Mouse (Mus musculus): Measurements from ENCODE around the gene Slc5a10. TPM values are rescaled to one million over a fixed set of nuclear protein-coding genes. Genes with fewer than 3 reads are reported as not detected.
"Not testable (repeated sequence)": the region's sequence is repeated elsewhere in the genome, so short reads cannot be mapped to it uniquely, and the experiment has no call there.

The Slc5a10 gene
- polyA plus RNA-seq, 1 experiment from 2014 or later: 0.07 TPM

DNA sequence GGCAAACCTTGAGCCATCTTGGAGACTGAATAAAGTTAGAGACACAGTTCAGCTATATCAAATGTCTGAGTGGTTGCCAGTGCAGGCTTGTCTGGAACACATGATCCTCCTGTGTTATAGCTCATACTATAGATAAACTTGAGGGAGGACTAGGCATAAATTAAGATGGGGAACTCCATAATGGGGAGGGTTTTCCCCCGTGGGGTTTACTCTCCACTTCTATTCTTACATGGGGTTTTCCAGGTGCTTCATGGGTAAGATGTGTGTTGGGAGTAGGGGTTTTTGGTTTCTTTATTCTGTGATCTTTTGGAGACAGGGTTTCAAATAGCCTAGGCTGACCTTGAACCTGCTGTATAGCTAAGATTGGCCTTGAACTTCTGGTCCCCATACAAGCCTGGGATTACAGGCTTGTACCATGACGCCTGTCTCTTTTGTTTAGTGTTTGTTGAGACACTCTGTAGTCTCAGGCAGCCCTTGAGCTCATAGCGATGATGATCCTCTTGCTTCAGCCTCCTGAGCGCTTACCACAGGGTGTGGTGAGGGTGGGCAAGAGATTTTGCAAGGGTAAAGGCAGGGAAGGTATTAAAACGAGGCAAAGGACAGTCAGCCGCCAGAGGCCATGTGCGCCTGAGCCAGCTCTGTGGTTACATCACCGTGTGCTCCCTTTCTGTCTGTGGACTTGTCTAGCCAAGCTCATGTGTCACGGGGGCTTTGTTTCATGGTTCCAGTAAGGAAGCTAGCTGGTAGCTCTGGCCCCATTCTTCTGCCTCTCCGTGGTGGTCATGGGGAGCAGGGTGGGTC is 73.3 kb downstream of the Slc5a10 start:
- no peak overlapping the region for H3K4me3 ChIP-seq
- no peak for ATAC-seq (ENCODE audit: extremely low read depth, insufficient number of reproducible peaks, low FRiP score, low TSS enrichment)
- no peak overlapping the region for H3K9ac ChIP-seq
- peaks cover 9% of the 10 kb centered on the region for H3K4me1 ChIP-seq
- H3K9me3 ChIP-seq: no peaks in the 10 kb centered on the region
- WGBS: 64% methylated on average over 10 of the region's 10 CpGs
- no peaks in the 10 kb centered on the region for H3K27me3 ChIP-seq (replicated peaks)
- H3K4me2 ChIP-seq: no peak overlapping the region
- no peak overlapping the region for H3K27ac ChIP-seq (replicated peaks)
- no peaks in the 10 kb centered on the region for H3K36me3 ChIP-seq

DNA sequence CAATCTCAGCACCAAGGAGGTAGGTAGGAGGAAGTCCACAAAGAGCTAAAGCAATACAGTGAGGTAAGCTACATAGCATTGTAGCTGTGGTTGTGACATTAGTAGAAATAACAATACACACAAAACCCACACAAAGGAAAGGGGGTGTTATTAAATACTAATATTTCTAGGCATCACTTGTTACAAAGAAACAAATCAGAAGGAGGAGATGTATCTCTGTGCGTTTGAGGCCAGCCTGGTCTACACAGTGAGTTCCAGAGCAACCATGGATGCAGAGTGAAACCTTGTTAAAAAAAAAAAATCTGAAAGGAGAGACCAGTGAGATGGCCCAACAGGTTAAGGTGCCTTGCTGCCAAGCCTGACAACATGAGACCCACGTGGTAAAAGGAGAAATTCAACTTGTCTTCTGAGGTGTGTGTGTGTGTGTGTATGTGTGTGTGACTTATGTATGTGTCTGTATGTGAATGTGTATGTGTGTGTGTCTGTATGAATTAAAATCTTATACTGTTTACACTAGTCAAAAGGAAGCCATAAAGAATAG is 74.1 kb downstream of the Slc5a10 start:
- no peak overlapping the region for H3K27ac ChIP-seq (replicated peaks)
- no peak overlapping the region for H3K9ac ChIP-seq
- WGBS: 48% methylated on average over 2 of the region's 2 CpGs
- no peak for ATAC-seq (ENCODE audit: extremely low read depth, insufficient number of reproducible peaks, low FRiP score, low TSS enrichment)
- H3K4me1 ChIP-seq: peaks cover 9% of the 10 kb centered on the region
- no peak overlapping the region for H3K4me2 ChIP-seq
- no peak overlapping the region for H3K4me3 ChIP-seq
- H3K9me3 ChIP-seq: no peaks in the 10 kb centered on the region
- H3K27me3 ChIP-seq (replicated peaks): no peaks in the 10 kb centered on the region
- no peaks in the 10 kb centered on the region for H3K36me3 ChIP-seq

DNA sequence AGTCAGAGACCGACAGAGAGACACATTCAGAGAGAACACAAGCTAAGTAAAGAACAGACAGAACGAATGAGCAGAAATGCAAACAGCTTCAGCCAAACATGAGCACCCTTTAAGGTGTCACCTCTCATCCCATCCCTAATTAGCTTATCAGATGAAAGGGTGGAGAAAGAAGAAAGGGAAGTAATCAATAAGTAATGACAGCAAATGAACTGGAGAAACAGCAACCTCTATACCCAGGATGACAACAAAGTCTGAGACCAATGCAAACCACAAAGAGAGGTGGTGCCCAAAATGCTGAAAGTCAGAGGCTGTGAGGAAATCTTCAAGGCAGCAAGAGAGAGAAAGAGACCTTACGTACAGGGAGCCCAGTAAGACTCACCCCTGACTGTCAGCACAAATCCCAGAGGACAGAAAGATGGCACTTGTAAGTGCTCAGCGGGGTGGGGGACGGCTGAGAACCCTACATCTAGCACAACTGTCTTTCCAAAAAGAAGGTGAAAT is 75.2 kb downstream of the Slc5a10 start:
- Histone ChIP-seq H3K9ac (no peak overlapping the region), H3K4me1 (peaks cover 9% of the 10 kb centered on the region), H3K4me3 (no peak overlapping the region), H3K27ac (replicated peaks) (no peak overlapping the region), H3K36me3 (no peaks in the 10 kb centered on the region), H3K4me2 (no peak overlapping the region), H3K9me3 (no peaks in the 10 kb centered on the region), H3K27me3 (replicated peaks) (no peaks in the 10 kb centered on the region)
- WGBS: 69% methylated on average over 5 of the region's 5 CpGs
- ATAC-seq (ENCODE audit: extremely low read depth, insufficient number of reproducible peaks, low FRiP score, low TSS enrichment): no peak

DNA sequence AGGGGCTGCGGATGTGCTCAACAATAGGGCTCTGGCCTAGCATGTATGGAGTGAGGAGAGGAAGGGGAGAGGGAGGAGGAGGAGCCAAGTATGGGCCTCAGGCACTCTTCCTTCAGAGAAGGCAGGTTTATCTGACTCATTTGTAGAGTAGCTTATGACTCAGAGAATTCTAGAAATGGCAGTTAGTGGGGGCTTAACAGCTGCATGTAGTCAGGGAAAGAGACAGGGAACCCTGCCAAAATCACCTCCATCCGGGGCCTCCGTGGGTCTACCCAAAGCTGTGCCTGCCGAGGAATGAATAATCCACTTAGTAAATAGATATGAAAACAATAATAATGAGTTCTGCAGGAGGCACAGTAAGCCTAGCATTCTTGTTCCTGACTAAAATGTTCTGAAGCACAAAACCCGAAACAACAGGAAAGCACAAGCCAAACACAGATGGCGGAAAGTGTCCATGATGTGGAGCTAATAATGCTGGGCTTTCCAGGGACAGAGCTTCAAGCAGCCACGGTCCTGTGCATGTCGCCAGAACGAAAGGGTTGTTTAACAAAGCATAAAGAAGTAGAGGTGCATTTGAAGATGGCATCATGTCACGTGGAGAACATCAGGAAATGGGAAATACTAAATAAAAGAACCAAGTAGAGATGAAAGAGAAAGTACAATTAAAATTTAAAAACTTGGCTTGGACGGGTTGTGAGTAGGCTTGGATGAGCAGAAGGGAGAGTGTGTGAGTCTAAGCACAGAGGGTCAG is 75.9 kb downstream of the Slc5a10 start:
- H3K4me1 ChIP-seq: peaks cover 9% of the 10 kb centered on the region
- no peak overlapping the region for H3K4me3 ChIP-seq
- H3K4me2 ChIP-seq: no peak overlapping the region
- peak overlapping the region; percentile 70 for H3K27ac ChIP-seq (replicated peaks)
- no peaks in the 10 kb centered on the region for H3K36me3 ChIP-seq
- no peak for ATAC-seq (ENCODE audit: extremely low read depth, insufficient number of reproducible peaks, low FRiP score, low TSS enrichment)
- no peak overlapping the region for H3K9ac ChIP-seq
- WGBS: 63% methylated on average over 11 of the region's 11 CpGs
- no peaks in the 10 kb centered on the region for H3K27me3 ChIP-seq (replicated peaks)
- no peaks in the 10 kb centered on the region for H3K9me3 ChIP-seq

DNA sequence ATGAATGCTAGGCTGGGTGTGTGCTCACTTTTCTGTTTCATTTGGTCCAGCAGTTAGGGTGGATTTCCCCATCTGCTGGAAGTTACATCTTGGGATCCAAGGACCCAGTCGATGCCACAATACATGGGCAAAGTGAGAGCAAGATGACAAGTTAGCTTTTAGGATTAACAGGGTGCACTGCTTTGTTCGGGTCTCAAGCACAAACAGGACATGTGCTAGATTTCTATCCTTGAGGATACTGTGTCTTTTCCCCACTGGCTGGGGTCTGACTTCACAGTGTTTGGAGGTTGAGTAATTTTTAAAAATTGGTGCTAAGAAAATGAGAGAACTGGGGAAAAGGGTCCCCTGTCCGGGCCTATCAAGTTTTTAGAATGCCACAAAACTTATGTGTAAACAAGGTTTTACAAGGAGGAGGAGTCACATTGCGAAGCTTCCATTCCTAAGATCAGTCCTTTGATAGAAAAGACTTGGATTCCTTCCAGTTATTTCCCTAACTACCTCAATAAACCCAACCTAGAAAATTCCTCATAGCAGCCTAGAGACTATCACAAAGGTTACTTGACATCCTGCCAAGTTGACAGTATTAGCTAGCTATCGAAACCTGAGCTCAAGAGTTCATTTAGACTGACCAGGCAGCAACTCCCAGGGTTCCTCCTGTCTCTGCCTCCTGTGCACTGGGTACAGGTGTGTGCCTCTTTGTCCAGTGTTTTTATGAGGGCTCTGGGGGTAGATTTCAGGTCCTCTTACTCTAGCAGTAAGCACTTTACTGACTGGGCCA is 77.3 kb downstream of the Slc5a10 start:
- H3K9ac ChIP-seq: no peak overlapping the region
- 66% methylated on average over 5 of the region's 5 CpGs for WGBS
- peaks cover 9% of the 10 kb centered on the region for H3K4me1 ChIP-seq
- no peak overlapping the region for H3K4me2 ChIP-seq
- no peaks in the 10 kb centered on the region for H3K9me3 ChIP-seq
- ATAC-seq (ENCODE audit: extremely low read depth, insufficient number of reproducible peaks, low FRiP score, low TSS enrichment): no peak
- H3K4me3 ChIP-seq: no peak overlapping the region
- H3K27ac ChIP-seq (replicated peaks): no peak overlapping the region
- H3K27me3 ChIP-seq (replicated peaks): no peaks in the 10 kb centered on the region
- no peaks in the 10 kb centered on the region for H3K36me3 ChIP-seq

DNA sequence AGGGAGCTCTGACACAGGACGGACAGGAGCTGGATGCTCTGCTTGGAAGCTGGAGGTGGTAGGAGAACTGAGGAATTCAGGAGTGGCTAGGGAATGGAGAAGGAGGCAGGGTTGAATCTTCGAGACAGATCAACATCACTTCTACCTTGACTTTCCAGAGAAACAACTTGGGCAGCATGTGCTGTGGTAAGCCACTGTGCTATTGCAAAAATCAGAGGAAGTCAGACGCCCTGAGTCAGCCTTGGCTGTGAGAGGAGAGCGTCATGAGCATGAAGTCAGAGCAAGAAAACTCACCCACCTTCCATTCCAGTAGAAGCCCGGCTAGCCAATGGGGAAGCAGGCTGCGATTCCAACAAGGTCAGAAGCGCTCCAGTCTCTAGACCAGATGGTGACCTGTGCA is 78.5 kb downstream of the Slc5a10 start:
- 74% methylated on average over 7 of the region's 7 CpGs for WGBS

DNA sequence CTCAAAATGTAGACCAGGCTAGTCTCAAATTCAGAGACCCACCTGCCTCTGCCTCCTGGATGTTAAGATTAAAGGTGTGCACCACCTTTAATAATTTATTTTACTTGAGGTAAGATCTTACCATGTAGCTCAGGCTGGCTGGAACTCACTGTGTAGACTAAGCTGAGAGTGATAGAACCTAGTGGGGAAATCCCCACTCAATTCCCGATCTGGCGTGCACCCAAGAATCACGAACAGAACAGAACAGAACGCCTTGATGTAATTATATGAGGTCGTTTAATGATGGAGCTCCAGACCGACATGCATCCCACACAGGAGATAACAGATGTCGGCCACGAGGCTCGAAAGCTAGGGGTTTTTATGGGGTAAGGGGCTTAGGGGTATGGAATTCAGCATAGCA is 80.0 kb downstream of the Slc5a10 start:
- not testable (repeated sequence) for H3K9ac ChIP-seq; H3K4me1 ChIP-seq; H3K4me2 ChIP-seq; H3K36me3 ChIP-seq; H3K27ac ChIP-seq (replicated peaks); H3K9me3 ChIP-seq; ATAC-seq (ENCODE audit: extremely low read depth, insufficient number of reproducible peaks, low FRiP score, low TSS enrichment); H3K27me3 ChIP-seq (replicated peaks); H3K4me3 ChIP-seq
- 41% methylated on average over 9 of the region's 9 CpGs for whole genome bisulfite sequencing

More for the DNA sequence above, 78.5 kb downstream of the Slc5a10 start:
- Histone ChIP-seq H3K27me3 (replicated peaks) (no peaks in the 10 kb centered on the region), H3K27ac (replicated peaks) (no peak overlapping the region), H3K9ac (no peak overlapping the region), H3K4me3 (no peak overlapping the region), H3K36me3 (no peaks in the 10 kb centered on the region), H3K4me2 (no peak overlapping the region), H3K9me3 (no peaks in the 10 kb centered on the region), H3K4me1 (peaks cover 9% of the 10 kb centered on the region)
- ATAC-seq (ENCODE audit: extremely low read depth, insufficient number of reproducible peaks, low FRiP score, low TSS enrichment): no peak

DNA sequence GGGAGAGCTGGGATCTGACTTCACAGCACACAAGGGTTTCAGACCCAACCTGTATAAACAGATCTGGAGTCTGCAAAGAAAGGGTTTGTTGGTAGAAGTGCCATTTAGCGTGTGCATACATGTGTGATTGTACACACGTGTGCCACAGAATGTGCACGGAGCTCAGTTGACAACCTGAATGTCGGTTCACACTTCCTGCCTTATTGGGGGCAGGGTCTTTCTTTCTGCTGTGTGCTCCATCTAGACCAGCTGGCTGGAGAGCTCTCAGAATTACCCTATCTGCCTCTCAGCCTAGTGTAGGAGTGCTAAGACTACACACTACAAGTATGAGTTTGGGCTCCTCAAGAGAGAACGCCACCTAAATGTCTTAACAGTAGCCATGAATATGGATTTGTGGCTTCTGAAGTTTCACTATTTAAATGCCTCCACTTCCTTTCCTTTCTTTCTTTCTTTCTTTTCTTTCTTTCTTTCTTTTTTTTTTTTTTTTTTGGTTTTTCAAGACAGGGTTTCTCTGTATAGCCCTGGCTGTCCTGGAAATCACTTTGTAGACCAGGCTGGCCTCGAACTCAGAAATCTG is 80.9 kb downstream of the Slc5a10 start:
- H3K4me3 ChIP-seq: no peak overlapping the region
- H3K27me3 ChIP-seq (replicated peaks): 0 out of 2 replicates have a peak, but pooled peaks cover 4% of the 10 kb centered on the region
- H3K9ac ChIP-seq: no peak overlapping the region
- H3K9me3 ChIP-seq: no peaks in the 10 kb centered on the region
- H3K4me1 ChIP-seq: peaks cover 6% of the 10 kb centered on the region
- no peak overlapping the region for H3K4me2 ChIP-seq
- no peaks in the 10 kb centered on the region for H3K36me3 ChIP-seq
- 81% methylated on average over 6 of the region's 6 CpGs for WGBS
- no peak for ATAC-seq (ENCODE audit: extremely low read depth, insufficient number of reproducible peaks, low FRiP score, low TSS enrichment)
- H3K27ac ChIP-seq (replicated peaks): no peak overlapping the region

DNA sequence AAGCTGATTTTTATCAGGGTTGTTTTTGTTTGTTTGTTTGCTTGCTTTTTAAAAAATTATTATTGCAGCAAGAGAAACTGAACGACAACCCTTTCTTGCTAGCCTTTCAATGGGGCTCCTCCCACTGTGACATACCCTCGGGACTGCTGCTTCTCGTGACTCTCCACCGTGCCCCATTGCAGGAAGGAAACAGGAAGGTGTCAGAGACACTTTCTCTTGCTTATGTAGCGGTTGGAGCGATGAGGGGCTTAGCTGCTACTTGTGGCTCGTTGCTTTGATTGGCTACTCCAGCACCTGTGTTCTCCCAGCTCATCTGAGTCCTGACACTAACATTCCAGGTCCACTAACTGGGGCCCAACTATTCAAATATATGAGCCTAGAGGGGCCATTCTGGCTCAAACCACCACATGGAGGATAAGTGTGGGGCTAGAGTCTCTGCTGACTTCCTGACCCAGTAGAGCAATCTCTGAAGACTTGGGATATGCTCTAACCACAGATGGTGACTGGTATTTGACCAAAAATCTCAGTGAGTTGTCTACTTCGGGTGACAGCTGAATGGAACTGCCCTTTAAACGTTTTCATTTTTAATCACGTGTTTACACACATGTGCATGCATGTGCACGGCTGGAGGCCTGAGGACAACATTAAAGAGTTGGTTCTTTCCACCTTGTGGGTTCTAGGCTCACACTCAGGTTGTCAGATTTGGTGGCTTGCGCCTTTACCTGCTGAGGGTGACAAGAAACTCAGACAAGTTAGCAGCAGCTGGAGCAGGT is 81.7 kb downstream of the Slc5a10 start:
- no peak overlapping the region for H3K4me2 ChIP-seq
- 0 out of 2 replicates have a peak, but pooled peaks cover 4% of the 10 kb centered on the region for H3K27me3 ChIP-seq (replicated peaks)
- H3K9me3 ChIP-seq: no peaks in the 10 kb centered on the region
- no peaks in the 10 kb centered on the region for H3K36me3 ChIP-seq
- no peaks in the 10 kb centered on the region; the same call in 1 of the 2 replicates for H3K4me1 ChIP-seq
- H3K4me3 ChIP-seq: no peak overlapping the region
- no peak for ATAC-seq (ENCODE audit: extremely low read depth, insufficient number of reproducible peaks, low FRiP score, low TSS enrichment)
- no peak overlapping the region for H3K9ac ChIP-seq
- 60% methylated on average over 12 of the region's 12 CpGs for WGBS
- H3K27ac ChIP-seq (replicated peaks): no peak overlapping the region

DNA sequence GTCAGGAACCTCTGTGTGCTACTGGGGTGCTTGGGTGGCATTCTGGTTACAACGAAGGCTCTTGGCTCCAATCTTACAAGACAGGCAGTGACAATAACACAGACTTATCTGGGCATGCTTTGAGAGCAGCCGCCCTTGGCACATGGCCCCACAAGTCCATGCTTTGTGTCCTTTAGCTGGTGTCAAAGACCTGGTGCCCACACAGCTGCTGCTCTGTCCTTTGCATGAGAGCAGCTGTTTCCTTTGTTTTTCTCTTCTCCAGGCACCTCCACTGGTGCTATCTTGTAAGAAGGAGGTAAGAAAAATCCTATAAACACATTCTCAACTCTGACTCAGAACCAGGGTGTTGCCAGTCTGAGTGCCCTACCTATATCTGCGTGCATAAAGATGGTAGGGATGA is 82.8 kb downstream of the Slc5a10 start:
- Histone ChIP-seq H3K4me1 (no peaks in the 10 kb centered on the region; the same call in 1 of the 2 replicates), H3K36me3 (no peaks in the 10 kb centered on the region), H3K27me3 (replicated peaks) (0 out of 2 replicates have a peak, but pooled peaks cover 4% of the 10 kb centered on the region), H3K4me2 (no peak overlapping the region), H3K27ac (replicated peaks) (no peak overlapping the region), H3K4me3 (no peak overlapping the region), H3K9ac (no peak overlapping the region), H3K9me3 (no peaks in the 10 kb centered on the region)
- WGBS: 78% methylated on average over 3 of the region's 3 CpGs
- ATAC-seq (ENCODE audit: extremely low read depth, insufficient number of reproducible peaks, low FRiP score, low TSS enrichment): no peak
